Mouse (Mus musculus) heart, embryonic 15.5 days (tissue): ENCODE measurements around the gene Plcb3. TPM values are rescaled to one million over a fixed set of nuclear protein-coding genes. Genes with fewer than 3 reads are reported as not detected.
A peak's percentile ranks its signal among the peaks of the same experiment; 100 is the strongest.

Source experiments
- ATAC-seq: fragments of 200-750 bp; cut with Nextera tagmentation; replicated peaks from 2 replicates; pipeline ENCODE4 v1.8.0; 2017; ENCODE audit warnings: low read depth, moderate TSS enrichment; ENCODE audit not compliant: insufficient number of reproducible peaks, insufficient read depth, low FRiP score
- H3K27ac ChIP-seq: fragments of 300-500 bp; sonication (generic); 2 replicates; pipeline ENCODE4 v1.5.1; 2015; ENCODE audit warnings: mild to moderate bottlenecking, inconsistent platforms
- H3K27me3 ChIP-seq: fragments of 300-500 bp; sonication (generic); 2 replicates; pipeline ENCODE4 v1.6.1; 2015; ENCODE audit warnings: inconsistent platforms
- H3K36me3 ChIP-seq: fragments of 300-500 bp; sonication (generic); 2 replicates; pipeline ENCODE4 v1.6.1; 2015; ENCODE audit warnings: mild to moderate bottlenecking, inconsistent platforms
- H3K4me1 ChIP-seq: fragments of 300-500 bp; sonication (generic); replicated peaks from 2 replicates; pipeline ENCODE4 v1.6.1; 2015; ENCODE audit warnings: inconsistent platforms
- H3K4me2 ChIP-seq: fragments of 300-500 bp; sonication (generic); 2 replicates; pipeline ENCODE4 v1.6.1; 2015; ENCODE audit warnings: inconsistent platforms, mild to moderate bottlenecking, moderate library complexity
- H3K4me3 ChIP-seq: fragments of 300-500 bp; sonication (generic); 2 replicates; pipeline ENCODE4 v1.5.1; 2015; ENCODE audit warnings: mild to moderate bottlenecking, inconsistent platforms
- H3K9ac ChIP-seq: fragments of 300-500 bp; sonication (generic); 2 replicates; pipeline ENCODE4 v1.6.1; 2015; ENCODE audit warnings: mild to moderate bottlenecking, inconsistent platforms
- H3K9me3 ChIP-seq: fragments of 300-500 bp; sonication (generic); replicated peaks from 2 replicates; pipeline ENCODE4 v1.6.1; 2016; ENCODE audit warnings: inconsistent platforms
- WGBS: fragments of 180-500 bp; shearing (Covaris S2); methylation state at CpG from one replicate; pipeline ENCODE4 v1.1.7; 2015; ENCODE audit warnings: mixed read lengths; 5-methylcytosine and 5-hydroxymethylcytosine counted together
- polyA plus RNA-seq: library from polyadenylated mRNA; unstranded; fragments of >200 nt; fragmentation: Nextera tagmentation; extraction: Ambion mirVana; gene quantifications from 2 replicates; pipeline ENCODE4 v1.2.1, GENCODE M21; 2015

The Plcb3 gene
- polyA plus RNA-seq, 1 experiment from 2014 or later = 16.4 TPM

GRCm38 (mm10) chr19:6943709-6944108 lies 32.6 kb downstream of the Plcb3 start:
- no peak overlapping the region for H3K4me2 ChIP-seq
- WGBS = 92% methylated on average over 6 of the region's 6 CpGs
- H3K36me3 ChIP-seq = 0 out of 2 replicates have a peak, but pooled peaks cover 14% of the 10 kb centered on the region
- H3K9ac ChIP-seq = no peak overlapping the region
- ATAC-seq = no peak
- peaks cover 28% of the 10 kb centered on the region for H3K4me1 ChIP-seq
- H3K9me3 ChIP-seq = no peaks in the 10 kb centered on the region
- H3K27ac ChIP-seq = no peak overlapping the region
- no peak overlapping the region for H3K4me3 ChIP-seq
- H3K27me3 ChIP-seq = no peaks in the 10 kb centered on the region

GRCm38 (mm10) chr19:6942764-6943163 lies 33.5 kb downstream of the Plcb3 start:
- H3K4me1 ChIP-seq = peaks cover 28% of the 10 kb centered on the region
- peak overlapping the region; percentile 95 for H3K27ac ChIP-seq
- H3K4me3 ChIP-seq = peak overlapping the region; percentile 87
- WGBS = 23% methylated on average over 5 of the region's 5 CpGs
- H3K27me3 ChIP-seq = no peaks in the 10 kb centered on the region
- peak overlapping the region; percentile 95 for H3K9ac ChIP-seq
- no peaks in the 10 kb centered on the region for H3K9me3 ChIP-seq
- no peak for ATAC-seq
- peak overlapping the region; percentile 99 for H3K4me2 ChIP-seq
- 0 out of 2 replicates have a peak, but pooled peaks cover 14% of the 10 kb centered on the region for H3K36me3 ChIP-seq

GRCm38 (mm10) chr19:6942249-6942691 lies 34.0 kb downstream of the Plcb3 start, which contains the start of gene Gpr137:
TSS of gene Gpr137 (minus strand) at chr19:6942480.
- peak; percentile 90 for ATAC-seq
- peak within 1 kb of the TSS; percentile 95 for H3K27ac ChIP-seq
- H3K4me3 ChIP-seq = peak within 1 kb of the TSS; percentile 87
- no peaks in the 10 kb centered on the region for H3K9me3 ChIP-seq
- no peaks in the 10 kb centered on the region for H3K27me3 ChIP-seq
- H3K36me3 ChIP-seq = 0 out of 2 replicates have a peak, but pooled peaks cover 14% of the 10 kb centered on the region
- peak within 1 kb of the TSS; percentile 99 for H3K4me2 ChIP-seq
- WGBS = under 1% methylated on average over 27 of the region's 27 CpGs
- H3K4me1 ChIP-seq = peaks cover 28% of the 10 kb centered on the region
- H3K9ac ChIP-seq = peak within 1 kb of the TSS; percentile 95

GRCm38 (mm10) chr19:6941372-6942248 lies 34.7 kb downstream of the Plcb3 start, which contains the start of gene Bad:
TSS of gene Bad (plus strand) at chr19:6941861.
- peak; percentile 85 for ATAC-seq
- peaks cover 28% of the 10 kb centered on the region for H3K4me1 ChIP-seq
- no peaks in the 10 kb centered on the region for H3K27me3 ChIP-seq
- H3K9ac ChIP-seq = peak within 1 kb of the TSS; percentile 95
- H3K4me3 ChIP-seq = peak within 1 kb of the TSS; percentile 87
- under 1% methylated on average over 83 of the region's 83 CpGs for WGBS
- 0 out of 2 replicates have a peak, but pooled peaks cover 13% of the 10 kb centered on the region for H3K36me3 ChIP-seq
- H3K27ac ChIP-seq = peak within 1 kb of the TSS; percentile 95
- H3K4me2 ChIP-seq = peak within 1 kb of the TSS; percentile 99
- no peaks in the 10 kb centered on the region for H3K9me3 ChIP-seq

GRCm38 (mm10) chr19:6940396-6941351 lies 35.6 kb downstream of the Plcb3 start:
- Histone ChIP-seq H3K27ac (peak overlapping the region; percentile 67), H3K9ac (peak overlapping the region; percentile 95), H3K9me3 (no peaks in the 10 kb centered on the region), H3K4me1 (peaks cover 28% of the 10 kb centered on the region), H3K36me3 (0 out of 2 replicates have a peak, but pooled peaks cover 4% of the 10 kb centered on the region), H3K27me3 (peaks cover 7% of the 10 kb centered on the region), H3K4me3 (peak overlapping the region; percentile 87), H3K4me2 (peak overlapping the region; percentile 99)
- ATAC-seq = 0 out of 2 replicates have a peak, but pooled peaks have one; percentile 0
- 18% methylated on average over 29 of the region's 29 CpGs for WGBS

- H3K9ac ChIP-seq = no peak overlapping the region
- H3K4me2 ChIP-seq = no peak overlapping the region
- no peak overlapping the region for H3K4me3 ChIP-seq
- no peak for ATAC-seq
- H3K4me1 ChIP-seq = peaks cover 30% of the 10 kb centered on the region
- WGBS = 88% methylated on average over 20 of the region's 20 CpGs
- no peaks in the 10 kb centered on the region for H3K9me3 ChIP-seq
- H3K27ac ChIP-seq = no peak overlapping the region
- no peaks in the 10 kb centered on the region for H3K36me3 ChIP-seq
- peaks cover 20% of the 10 kb centered on the region for H3K27me3 ChIP-seq
Observed at GRCm38 (mm10) chr19:6939106-6940002, 36.9 kb downstream of the Plcb3 start.

- WGBS = 80% methylated on average over 16 of the region's 16 CpGs
- Histone ChIP-seq H3K9ac (no peak overlapping the region), H3K4me2 (no peak overlapping the region), H3K9me3 (no peaks in the 10 kb centered on the region), H3K27ac (no peak overlapping the region), H3K4me1 (peaks cover 32% of the 10 kb centered on the region), H3K27me3 (peaks cover 36% of the 10 kb centered on the region), H3K36me3 (no peaks in the 10 kb centered on the region), H3K4me3 (no peak overlapping the region)
- ATAC-seq = no peak
Observed at GRCm38 (mm10) chr19:6937541-6938465, 38.5 kb downstream of the Plcb3 start.

- no peaks in the 10 kb centered on the region for H3K36me3 ChIP-seq
- H3K27me3 ChIP-seq = peaks cover 51% of the 10 kb centered on the region
- H3K9ac ChIP-seq = no peak overlapping the region
- H3K27ac ChIP-seq = no peak overlapping the region
- no peak overlapping the region for H3K4me3 ChIP-seq
- H3K4me2 ChIP-seq = no peak overlapping the region
- 23% methylated on average over 3 of the region's 3 CpGs for WGBS
- no peaks in the 10 kb centered on the region for H3K9me3 ChIP-seq
- H3K4me1 ChIP-seq = peaks cover 30% of the 10 kb centered on the region
- no peak for ATAC-seq
Observed at GRCm38 (mm10) chr19:6936299-6936698, 40.0 kb downstream of the Plcb3 start.

GRCm38 (mm10) chr19:6934195-6934977 lies 41.9 kb downstream of the Plcb3 start, which contains the start of gene Kcnk4:
TSS of gene Kcnk4 (minus strand) at chr19:6934515.
- Histone ChIP-seq H3K9me3 (no peaks in the 10 kb centered on the region), H3K27me3 (peaks cover 65% of the 10 kb centered on the region), H3K4me2 (peak within 1 kb of the TSS; percentile 78), H3K27ac (no peak within 1 kb of the TSS), H3K9ac (peak within 1 kb of the TSS; percentile 45), H3K36me3 (no peaks in the 10 kb centered on the region), H3K4me1 (peaks cover 14% of the 10 kb centered on the region), H3K4me3 (peak within 1 kb of the TSS; percentile 49)
- ATAC-seq = no peak
- WGBS = 11% methylated on average over 23 of the region's 23 CpGs
